ENCODE assay signal across 7 mouse cellular contexts in the genomic region with DNA sequence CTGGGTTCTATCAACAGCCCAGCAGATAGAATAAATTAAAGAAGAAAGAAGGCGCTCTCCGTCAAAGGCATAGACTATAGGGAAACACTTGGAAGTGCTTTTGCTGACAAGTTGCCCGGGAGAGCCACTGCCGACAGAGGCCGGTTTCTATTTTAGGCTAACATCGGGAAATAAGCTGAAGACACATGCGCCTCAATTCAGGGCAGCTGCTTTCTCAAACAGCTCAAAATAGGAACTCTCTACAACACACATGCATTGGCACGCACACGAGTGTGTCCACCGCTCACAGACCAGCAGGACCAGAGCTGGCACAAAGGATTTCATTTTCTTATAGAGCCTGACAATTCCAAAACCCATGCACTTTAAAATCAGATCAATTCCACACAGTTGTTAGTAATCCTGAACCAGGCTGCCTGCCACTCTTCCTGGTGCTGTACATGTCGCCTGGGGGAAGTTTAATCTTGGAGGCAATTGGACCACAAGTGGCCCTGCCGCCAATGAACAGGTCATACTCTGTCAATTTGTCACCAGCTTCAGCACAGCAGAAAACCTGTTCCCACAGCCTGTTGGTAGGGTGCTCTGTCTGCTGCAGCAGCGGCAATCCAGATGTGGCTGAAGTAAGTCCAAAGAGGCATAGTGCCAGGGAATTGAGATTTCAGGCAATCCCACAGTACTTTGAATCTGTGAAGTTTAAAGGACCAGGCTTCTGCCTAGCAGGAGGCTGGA.
DNase-seq lines count a peak whose midpoint lies in the region; TF ChIP-seq lines count a peak whose summit lies in the region.

No protein-coding gene starts in this region.

- 0 out of 2 replicates have a peak, but pooled peaks have one; percentile 5 for TF ChIP-seq CTCF in bone marrow macrophage, adult 2 months (IDR thresholded peaks at IDR 0.05; ENCODE audit: low read depth, low read length)
- TF ChIP-seq CTCF in thymus, adult 2 months (IDR thresholded peaks at IDR 0.05; ENCODE audit: borderline replicate concordance, control insufficient read depth, extremely low read depth, insufficient read depth, low read length, poor library complexity), result no peak

- peaks cover 54% of the 10 kb centered on the region for H3K4me1 ChIP-seq in bone marrow macrophage, adult 2 months (ENCODE audit: control insufficient read depth, insufficient read depth, low read length)
- H3K4me1 ChIP-seq in thymus, adult 2 months (replicated peaks; ENCODE audit: control insufficient read depth, insufficient read depth, low read length), result peaks cover 7% of the 10 kb centered on the region; the same call in 1 of the 2 replicates

- no peak for TF ChIP-seq POLR2A in bone marrow macrophage, adult 2 months (IDR thresholded peaks at IDR 0.05; ENCODE audit: borderline replicate concordance, low read depth, low read length)
- no peak for TF ChIP-seq POLR2A in thymus, adult 2 months (IDR thresholded peaks at IDR 0.05; ENCODE audit: control insufficient read depth, extremely low read depth, insufficient read depth, low read length, poor library complexity)

- peak; percentile 44 for DNase-seq in MN1 (ENCODE audit: low spot score)
- peak; percentile 62 to 69 for DNase-seq in heart, adult 9 months (ENCODE audit: low spot score in 2 of 2)
- peak; percentile 42 to 70 for DNase-seq in kidney, adult 8-10 months
- DNase-seq in lung, postnatal 25 days (ENCODE audit: low spot score), result peak; percentile 11
- no peak for DNase-seq in thymus, adult 2 months
- DNase-seq in thymus, postnatal 14 days, result no peak

- WGBS in thymus, adult 2 months, result 90% methylated on average over 13 of the region's 13 CpGs

- H3K36me3 ChIP-seq in thymus, adult 2 months (ENCODE audit: control insufficient read depth, insufficient read depth, low read length), result no peaks in the 10 kb centered on the region

- H3K27ac ChIP-seq in bone marrow macrophage, adult 2 months (ENCODE audit: insufficient read depth, low read depth, low read length), result peak overlapping the region; percentile 97
- no peak overlapping the region for H3K27ac ChIP-seq in thymus, adult 2 months (ENCODE audit: control insufficient read depth, insufficient read depth, low read length)

- H3K27me3 ChIP-seq in thymus, adult 2 months (ENCODE audit: control insufficient read depth, insufficient read depth, low read length), result no peaks in the 10 kb centered on the region

- peak overlapping the region; percentile 22 for H3K4me3 ChIP-seq in bone marrow macrophage, adult 2 months (ENCODE audit: insufficient read depth, low read length)
- H3K4me3 ChIP-seq in thymus, adult 2 months (ENCODE audit: control insufficient read depth, insufficient read depth, low read length), result no peak overlapping the region

Comparison
In these comparisons a context has a peak if more than half of its experiments do, and no peak if none do; other contexts are left out.
1. DNase-seq: peak in MN1 (single experiment), heart, adult 9 months (2 of 2), kidney, adult 8-10 months (2 of 2) and lung, postnatal 25 days (single experiment); none in thymus, adult 2 months (single experiment) and thymus, postnatal 14 days (single experiment).